Mouse (Mus musculus): ENCODE measurements around the gene 4930556J24Rik. TPM values are rescaled to one million over a fixed set of nuclear protein-coding genes. Genes with fewer than 3 reads are reported as not detected.

4930556J24Rik gene
- total and polyA plus RNA-seq, 2 experiments from 2014 or later: 0.16 to 0.26 TPM

DNA sequence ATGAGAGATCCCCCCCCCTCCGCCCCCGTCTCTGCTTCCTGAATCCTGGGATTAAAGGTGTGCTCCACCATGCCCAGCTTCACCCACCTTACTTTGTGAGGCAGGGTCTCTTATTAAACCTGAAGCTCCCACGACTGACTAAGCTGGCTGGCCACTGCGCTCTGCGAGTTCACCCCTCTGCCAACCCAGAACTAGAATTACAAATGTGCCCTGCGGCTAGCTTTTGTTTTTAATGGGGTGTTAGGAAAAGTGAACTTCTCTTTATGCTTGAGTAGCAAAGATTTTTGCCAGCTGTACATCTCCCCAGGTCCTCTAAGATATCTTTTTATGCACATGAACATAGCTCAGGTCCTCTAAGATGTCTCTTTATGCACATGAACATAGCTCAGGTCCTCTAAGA is 17.3 kb upstream of the 4930556J24Rik start:
- H3K27ac ChIP-seq (ENCODE audit: low read depth, low read length): no peak overlapping the region
- peaks cover 21% of the 10 kb centered on the region for H3K27me3 ChIP-seq (ENCODE audit: insufficient read depth, low read length)
- no peak for ATAC-seq (ENCODE audit: low FRiP score)
- no peaks in the 10 kb centered on the region for H3K9me3 ChIP-seq (ENCODE audit: low read length)
- H3K4me1 ChIP-seq (ENCODE audit: insufficient read depth, low read length): no peaks in the 10 kb centered on the region
- H3K36me3 ChIP-seq (ENCODE audit: insufficient read depth, low read length): no peaks in the 10 kb centered on the region
- DNase-seq (ENCODE audit: low spot score): no peak
- no peak for TF ChIP-seq CTCF (IDR thresholded peaks at IDR 0.05)
- 85% methylated on average over 6 of the region's 6 CpGs for WGBS
- H3K4me2 ChIP-seq (ENCODE audit: low read depth, low read length, poor library complexity, severe bottlenecking): no peak overlapping the region
- no peak overlapping the region for H3K9ac ChIP-seq (replicated peaks; ENCODE audit: low read length, poor library complexity, severe bottlenecking)
- no peak overlapping the region for H3K4me3 ChIP-seq (ENCODE audit: low read depth, low read length)

DNA sequence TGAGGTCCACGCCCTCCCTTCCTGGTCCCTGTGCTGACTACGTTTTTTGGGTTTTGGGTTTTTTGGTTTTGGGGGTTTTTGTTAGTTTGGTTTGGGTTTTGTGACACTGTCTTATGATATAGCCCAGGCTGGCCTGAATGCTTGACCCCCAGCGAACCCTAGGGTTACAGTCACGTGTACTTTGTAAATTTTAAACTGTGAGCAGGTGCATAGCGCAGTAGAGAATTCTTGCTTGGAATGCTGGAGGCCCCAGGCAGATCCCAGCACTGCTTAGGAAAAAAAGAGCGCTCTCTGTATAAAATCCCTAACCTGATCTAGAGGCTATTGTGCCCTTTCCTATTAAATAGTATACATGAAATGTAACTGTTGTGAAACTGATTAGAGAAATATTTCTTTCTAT is 16.6 kb upstream of the 4930556J24Rik start:
- no peak for TF ChIP-seq CTCF (IDR thresholded peaks at IDR 0.05)
- H3K36me3 ChIP-seq (ENCODE audit: insufficient read depth, low read length): no peaks in the 10 kb centered on the region
- no peak for DNase-seq (ENCODE audit: low spot score)

DNA sequence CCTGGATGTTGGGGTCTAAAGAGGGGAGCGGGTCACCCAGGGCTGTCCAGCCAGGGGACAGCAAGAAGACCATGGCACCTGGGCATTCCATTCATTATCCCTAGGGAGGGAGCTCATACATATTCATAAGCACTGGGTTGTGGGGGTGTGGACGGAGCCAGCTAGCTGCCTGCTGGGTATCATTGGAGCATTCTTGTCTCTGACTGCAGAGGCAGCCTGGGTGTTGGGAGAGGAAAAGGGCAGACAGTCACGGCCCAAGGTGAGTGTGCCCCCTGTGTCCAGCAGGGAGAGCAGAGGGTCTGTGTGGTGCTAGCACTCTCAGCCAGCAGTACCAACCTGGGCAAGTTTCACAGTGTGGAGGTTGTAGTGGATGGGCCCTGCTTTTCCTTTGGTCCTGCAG is 13.2 kb upstream of the 4930556J24Rik start:
- Histone ChIP-seq H3K36me3 (ENCODE audit: insufficient read depth, low read length) (no peaks in the 10 kb centered on the region), H3K9ac (replicated peaks; ENCODE audit: low read length, poor library complexity, severe bottlenecking) (no peak overlapping the region), H3K4me2 (ENCODE audit: low read depth, low read length, poor library complexity, severe bottlenecking) (no peak overlapping the region), H3K27me3 (ENCODE audit: insufficient read depth, low read length) (0 out of 2 replicates have a peak, but pooled peaks cover 3% of the 10 kb centered on the region), H3K9me3 (ENCODE audit: low read length) (no peaks in the 10 kb centered on the region), H3K4me3 (ENCODE audit: low read depth, low read length) (no peak overlapping the region), H3K4me1 (ENCODE audit: insufficient read depth, low read length) (no peaks in the 10 kb centered on the region), H3K27ac (ENCODE audit: low read depth, low read length) (no peak overlapping the region)
- TF ChIP-seq CTCF (IDR thresholded peaks at IDR 0.05): no peak
- WGBS: 40% methylated on average over 3 of the region's 3 CpGs
- ATAC-seq (ENCODE audit: low FRiP score): no peak
- no peak for DNase-seq (ENCODE audit: low spot score)

More for the DNA sequence above, 16.6 kb upstream of the 4930556J24Rik start:
- Histone ChIP-seq H3K4me1 (ENCODE audit: insufficient read depth, low read length) (no peaks in the 10 kb centered on the region), H3K27ac (ENCODE audit: low read depth, low read length) (no peak overlapping the region), H3K4me3 (ENCODE audit: low read depth, low read length) (no peak overlapping the region), H3K4me2 (ENCODE audit: low read depth, low read length, poor library complexity, severe bottlenecking) (no peak overlapping the region), H3K9me3 (ENCODE audit: low read length) (no peaks in the 10 kb centered on the region), H3K27me3 (ENCODE audit: insufficient read depth, low read length) (peaks cover 14% of the 10 kb centered on the region; the same call in 1 of the 2 replicates), H3K9ac (replicated peaks; ENCODE audit: low read length, poor library complexity, severe bottlenecking) (no peak overlapping the region)
- 81% methylated on average over 6 of the region's 6 CpGs for WGBS
- no peak for ATAC-seq (ENCODE audit: low FRiP score)

DNA sequence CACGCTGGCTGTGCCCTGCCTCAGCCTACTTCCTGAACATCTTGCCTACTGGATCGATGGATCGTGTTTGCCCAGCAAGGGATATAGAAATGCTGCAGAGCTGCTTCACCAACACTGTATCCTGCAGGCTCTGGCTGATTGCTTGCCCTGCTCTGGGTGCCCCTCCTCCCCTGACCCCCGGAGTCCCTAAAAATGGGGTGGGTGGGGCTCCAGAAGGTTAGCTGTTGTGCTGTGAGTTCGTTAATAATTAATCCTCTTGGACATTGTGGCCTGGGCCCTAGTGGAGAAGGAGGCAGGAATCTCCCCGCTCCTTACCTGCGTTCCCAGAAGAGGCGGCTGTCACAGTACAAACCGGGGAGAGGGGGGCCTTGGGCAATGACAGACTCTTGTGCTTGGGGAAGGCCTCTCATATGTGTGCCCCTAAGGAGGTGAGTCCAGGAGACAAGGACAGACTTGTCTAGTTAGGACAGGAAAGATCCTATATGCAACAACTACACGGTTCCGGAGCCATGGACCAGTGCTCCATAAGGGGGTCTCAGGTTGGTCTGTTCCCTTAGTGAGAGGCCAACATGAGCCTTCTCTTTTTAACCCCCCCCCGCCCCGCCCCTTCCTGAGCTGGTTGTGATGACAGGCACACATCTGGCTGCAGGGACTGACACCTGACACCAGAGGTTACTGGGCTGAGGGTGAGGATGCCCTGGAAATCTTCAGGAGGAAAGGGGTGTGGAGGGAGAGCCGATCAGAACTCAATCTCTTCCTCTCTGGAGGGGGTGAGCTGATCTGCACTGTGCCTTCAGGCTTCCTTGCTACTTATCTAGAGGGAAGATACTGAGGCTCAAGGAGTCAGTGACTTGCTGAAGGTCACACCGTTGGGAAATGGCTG is 7.5 kb upstream of the 4930556J24Rik start:
- ATAC-seq (ENCODE audit: low FRiP score) (peak; percentile 38), DNase-seq (ENCODE audit: low spot score) (no peak)
- WGBS: 12% methylated on average over 15 of the region's 15 CpGs
- peak overlapping the region; percentile 26; the same call in 1 of the 2 replicates for H3K27ac ChIP-seq (ENCODE audit: low read depth, low read length)
- peak overlapping the region; percentile 80 for H3K4me2 ChIP-seq (ENCODE audit: low read depth, low read length, poor library complexity, severe bottlenecking)
- 0 out of 2 replicates have a peak, but pooled peaks cover 3% of the 10 kb centered on the region for H3K27me3 ChIP-seq (ENCODE audit: insufficient read depth, low read length)
- H3K36me3 ChIP-seq (ENCODE audit: insufficient read depth, low read length): peaks cover 12% of the 10 kb centered on the region
- H3K9me3 ChIP-seq (ENCODE audit: low read length): no peaks in the 10 kb centered on the region
- no peaks in the 10 kb centered on the region for H3K4me1 ChIP-seq (ENCODE audit: insufficient read depth, low read length)
- H3K4me3 ChIP-seq (ENCODE audit: low read depth, low read length): peak overlapping the region; percentile 43
- H3K9ac ChIP-seq (replicated peaks; ENCODE audit: low read length, poor library complexity, severe bottlenecking): peak overlapping the region; percentile 61
- no peak for TF ChIP-seq CTCF (IDR thresholded peaks at IDR 0.05)

DNA sequence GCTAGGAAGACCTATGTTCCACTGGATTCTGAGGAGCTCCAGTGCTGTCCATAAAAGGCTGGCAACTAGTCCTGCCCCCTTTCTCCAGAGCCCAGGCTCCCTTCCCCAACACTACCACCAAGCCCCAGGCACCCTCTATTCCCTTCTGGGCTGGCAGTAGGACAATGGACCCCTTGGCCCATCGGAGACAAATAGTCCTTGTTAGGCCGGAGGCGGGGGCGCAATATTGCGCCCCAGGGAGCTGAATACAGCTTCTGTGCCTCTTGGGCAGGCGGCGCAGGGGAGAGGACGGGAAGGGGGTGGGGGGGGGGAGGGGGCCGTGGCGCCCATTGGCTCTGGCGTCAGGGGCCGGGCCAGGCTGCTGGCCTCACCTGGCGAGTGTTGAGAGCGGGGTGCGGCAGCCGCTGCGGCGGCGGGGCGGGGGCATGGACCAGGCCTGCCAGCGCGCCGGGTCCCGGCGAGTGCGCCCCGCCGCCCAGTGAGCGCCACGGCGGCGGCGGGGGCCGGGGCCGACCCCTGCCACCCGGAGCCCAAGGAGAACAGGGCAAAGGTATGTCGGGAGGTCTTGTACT is 6.8 kb upstream of the 4930556J24Rik start, which contains the start of gene Gal3st1:
Gene Gal3st1, plus strand, starts transcription at position 346 of the 572 bp plus-strand sequence.
- Histone ChIP-seq H3K4me1 (ENCODE audit: insufficient read depth, low read length) (no peaks in the 10 kb centered on the region), H3K27me3 (ENCODE audit: insufficient read depth, low read length) (0 out of 2 replicates have a peak, but pooled peaks cover 3% of the 10 kb centered on the region), H3K9me3 (ENCODE audit: low read length) (no peaks in the 10 kb centered on the region), H3K9ac (replicated peaks; ENCODE audit: low read length, poor library complexity, severe bottlenecking) (peak within 1 kb of the TSS; percentile 61), H3K4me3 (ENCODE audit: low read depth, low read length) (peak within 1 kb of the TSS; percentile 43), H3K27ac (ENCODE audit: low read depth, low read length) (peak within 1 kb of the TSS; percentile 47; the same call in 1 of the 2 replicates), H3K4me2 (ENCODE audit: low read depth, low read length, poor library complexity, severe bottlenecking) (peak within 1 kb of the TSS; percentile 80), H3K36me3 (ENCODE audit: insufficient read depth, low read length) (peaks cover 16% of the 10 kb centered on the region)
- WGBS: under 1% methylated on average over 29 of the region's 37 CpGs
- TF ChIP-seq CTCF (IDR thresholded peaks at IDR 0.05): no peak
- peak; percentile 67 for ATAC-seq (ENCODE audit: low FRiP score)
- peak; percentile 58 for DNase-seq (ENCODE audit: low spot score)

Data from midbrain, postnatal 0 days (tissue).